Mouse (Mus musculus) midbrain, embryonic 14.5 days (tissue): ENCODE data around the gene Spns3. TPM values are rescaled to one million over a fixed set of nuclear protein-coding genes. Genes with fewer than 3 reads are reported as not detected.

Experiments used
- ATAC-seq: fragments of 200-750 bp; cut with Nextera tagmentation; 2 replicates; pipeline ENCODE4 v1.8.0; 2017; ENCODE audit warnings: moderate number of reproducible peaks, moderate library complexity; ENCODE audit not compliant: low FRiP score, low TSS enrichment
- DNase-seq: peaks from one replicate; pipeline ENCODE4 v3.0.0-alpha.2; 2015
- H3K27ac ChIP-seq: fragments of 300-500 bp; sonication (generic); replicated peaks from 2 replicates; pipeline ENCODE4 v1.5.1; 2014; ENCODE audit warnings: mild to moderate bottlenecking, low read depth, low read length, moderate library complexity
- H3K27me3 ChIP-seq: fragments of 300-500 bp; sonication (generic); 2 replicates; pipeline ENCODE4 v1.6.1; 2014; ENCODE audit warnings: low read length, control low read depth, mixed read lengths; ENCODE audit not compliant: control insufficient read depth, insufficient read depth
- H3K36me3 ChIP-seq: fragments of 300-500 bp; sonication (generic); 2 replicates; pipeline ENCODE4 v1.6.1; 2014; ENCODE audit warnings: low read length, control low read depth; ENCODE audit not compliant: control insufficient read depth, insufficient read depth
- H3K4me1 ChIP-seq: fragments of 300-500 bp; sonication (generic); 2 replicates; pipeline ENCODE4 v1.6.1; 2014; ENCODE audit warnings: mild to moderate bottlenecking, antibody characterized with exemption, low read length, control low read depth; ENCODE audit not compliant: control insufficient read depth, insufficient read depth
- H3K4me2 ChIP-seq: fragments of 300-500 bp; sonication (generic); 2 replicates; pipeline ENCODE4 v1.6.1; 2014; ENCODE audit warnings: mild to moderate bottlenecking, low read length, moderate library complexity
- H3K4me3 ChIP-seq: fragments of 300-500 bp; sonication (generic); replicated peaks from 2 replicates; pipeline ENCODE4 v1.5.1; 2014; ENCODE audit warnings: low read depth, low read length
- H3K9ac ChIP-seq: fragments of 300-500 bp; sonication (generic); replicated peaks from 2 replicates; pipeline ENCODE4 v1.6.1; 2014; ENCODE audit warnings: mild to moderate bottlenecking, low read length, moderate library complexity
- H3K9me3 ChIP-seq: fragments of 300-500 bp; sonication (generic); 2 replicates; pipeline ENCODE4 v1.6.1; 2016; ENCODE audit warnings: low read length, control low read depth, mixed read lengths; ENCODE audit not compliant: control insufficient read depth
- WGBS: fragments of 180-500 bp; shearing (Covaris S2); extraction: QIAGEN DNeasy Blood & Tissue Kit; methylation state at CpG from one replicate; pipeline ENCODE4 v1.1.7; 2014; 5-methylcytosine and 5-hydroxymethylcytosine counted together
- polyA plus RNA-seq: library from polyadenylated mRNA; unstranded; fragments of >200 nt; fragmentation: Nextera tagmentation; extraction: Ambion mirVana; gene quantifications from 2 replicates; pipeline ENCODE4 v1.2.1, GENCODE M21; 2014

Gene Spns3
- polyA plus RNA-seq, 1 experiment from 2014 or later, result not detected

DNA sequence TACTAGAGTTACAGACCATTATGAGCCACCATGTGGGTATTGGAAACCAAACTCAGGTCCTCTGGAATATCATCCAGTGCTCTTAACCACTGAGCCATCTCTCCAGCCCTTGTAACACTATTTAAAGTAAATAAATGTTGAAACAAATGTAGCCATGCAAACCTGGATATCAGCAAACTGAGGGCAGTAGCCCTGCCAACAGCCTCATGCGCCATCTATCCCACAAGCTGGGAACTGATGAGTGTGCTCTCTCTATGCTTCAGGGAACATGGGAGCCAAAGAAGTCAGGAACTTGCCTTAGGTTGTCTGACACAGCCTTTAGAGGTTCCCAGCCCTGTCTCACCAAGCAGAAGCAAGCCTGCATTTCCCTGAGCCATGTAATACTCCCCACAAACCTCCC, 18.7 kb downstream of the Spns3 start:
- H3K27ac ChIP-seq, result no peak overlapping the region
- H3K4me3 ChIP-seq, result no peak overlapping the region
- H3K36me3 ChIP-seq, result no peaks in the 10 kb centered on the region
- DNase-seq, result no peak
- H3K9me3 ChIP-seq, result no peaks in the 10 kb centered on the region
- no peaks in the 10 kb centered on the region for H3K27me3 ChIP-seq
- ATAC-seq, result no peak
- no peaks in the 10 kb centered on the region for H3K4me1 ChIP-seq
- 79% methylated on average over 1 of the region's 1 CpGs for WGBS
- no peak overlapping the region for H3K9ac ChIP-seq
- H3K4me2 ChIP-seq, result no peak overlapping the region

DNA sequence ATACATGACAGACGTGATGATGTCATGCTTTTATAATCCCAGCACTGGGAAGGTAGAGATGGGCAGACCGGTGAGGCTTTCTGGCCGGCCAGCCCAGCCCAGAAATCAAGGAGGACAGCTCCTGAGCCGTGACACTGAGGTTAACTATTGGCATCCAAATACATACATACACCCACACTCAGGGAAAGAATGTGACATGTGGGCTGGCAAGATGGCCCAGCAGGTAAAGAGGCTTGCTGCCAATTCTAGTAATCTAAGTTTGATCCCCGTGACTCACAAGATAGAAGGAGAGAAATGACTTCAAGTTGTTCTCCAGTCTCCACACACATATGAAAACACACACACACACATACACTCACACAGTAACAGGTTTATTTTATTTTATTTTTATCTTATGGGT, 19.2 kb downstream of the Spns3 start:
- 78% methylated on average over 5 of the region's 5 CpGs for WGBS

DNA sequence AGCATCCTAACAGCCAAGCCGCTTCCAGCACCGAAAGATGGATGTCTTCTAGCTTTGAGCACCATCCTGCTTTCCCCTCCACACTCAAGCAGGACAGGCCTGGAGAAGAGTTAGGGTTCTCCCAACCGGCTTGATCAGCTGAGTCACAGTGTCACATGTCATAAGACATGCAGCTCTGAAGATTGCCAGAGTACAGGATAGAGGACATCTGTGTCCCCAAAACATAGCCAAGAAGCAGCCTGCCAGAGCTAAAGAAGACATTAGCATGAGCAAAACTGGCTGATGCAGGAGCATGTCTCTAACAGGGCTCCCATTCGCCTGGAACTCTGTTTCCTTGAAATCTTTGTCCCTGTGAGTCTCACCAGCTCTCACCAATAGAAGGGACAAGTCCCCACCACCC, 24.1 kb downstream of the Spns3 start:
- Histone ChIP-seq H3K27ac (no peak overlapping the region), H3K36me3 (no peaks in the 10 kb centered on the region), H3K4me1 (no peaks in the 10 kb centered on the region), H3K9ac (no peak overlapping the region), H3K4me2 (no peak overlapping the region), H3K9me3 (no peaks in the 10 kb centered on the region), H3K4me3 (no peak overlapping the region), H3K27me3 (no peaks in the 10 kb centered on the region)
- WGBS, result 93% methylated on average over 4 of the region's 4 CpGs
- no peak for DNase-seq
- no peak for ATAC-seq

More for the DNA sequence above, 19.2 kb downstream of the Spns3 start:
- Histone ChIP-seq H3K4me2 (no peak overlapping the region), H3K27me3 (no peaks in the 10 kb centered on the region), H3K4me1 (no peaks in the 10 kb centered on the region), H3K27ac (no peak overlapping the region), H3K36me3 (no peaks in the 10 kb centered on the region), H3K9ac (no peak overlapping the region), H3K9me3 (no peaks in the 10 kb centered on the region), H3K4me3 (no peak overlapping the region)
- DNase-seq (no peak), ATAC-seq (no peak)

DNA sequence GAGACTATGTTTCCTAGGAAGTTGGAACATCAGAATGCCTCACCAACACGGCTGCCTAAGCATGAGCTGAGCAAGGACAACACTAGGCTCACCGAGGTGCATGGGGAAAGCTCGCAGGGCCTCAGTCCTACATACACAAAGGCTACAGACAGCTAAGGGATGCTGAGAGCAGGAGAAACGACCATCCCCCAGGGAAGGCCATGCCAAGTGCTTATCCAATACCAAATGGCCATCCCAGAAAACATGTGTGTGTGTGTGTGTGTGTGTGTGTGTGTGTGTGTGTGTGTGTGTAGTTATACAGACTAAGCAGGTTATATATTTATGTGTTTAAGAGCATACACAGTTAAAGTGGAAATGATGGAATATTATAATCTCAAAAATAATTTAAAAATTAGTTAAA, 26.6 kb downstream of the Spns3 start:
- no peak overlapping the region for H3K4me2 ChIP-seq
- H3K27me3 ChIP-seq, result no peaks in the 10 kb centered on the region
- H3K36me3 ChIP-seq, result no peaks in the 10 kb centered on the region
- WGBS, result 59% methylated on average over 4 of the region's 4 CpGs
- no peaks in the 10 kb centered on the region for H3K9me3 ChIP-seq
- H3K4me1 ChIP-seq, result no peaks in the 10 kb centered on the region
- DNase-seq (no peak), ATAC-seq (no peak)
- H3K9ac ChIP-seq, result no peak overlapping the region
- no peak overlapping the region for H3K27ac ChIP-seq
- H3K4me3 ChIP-seq, result no peak overlapping the region

DNA sequence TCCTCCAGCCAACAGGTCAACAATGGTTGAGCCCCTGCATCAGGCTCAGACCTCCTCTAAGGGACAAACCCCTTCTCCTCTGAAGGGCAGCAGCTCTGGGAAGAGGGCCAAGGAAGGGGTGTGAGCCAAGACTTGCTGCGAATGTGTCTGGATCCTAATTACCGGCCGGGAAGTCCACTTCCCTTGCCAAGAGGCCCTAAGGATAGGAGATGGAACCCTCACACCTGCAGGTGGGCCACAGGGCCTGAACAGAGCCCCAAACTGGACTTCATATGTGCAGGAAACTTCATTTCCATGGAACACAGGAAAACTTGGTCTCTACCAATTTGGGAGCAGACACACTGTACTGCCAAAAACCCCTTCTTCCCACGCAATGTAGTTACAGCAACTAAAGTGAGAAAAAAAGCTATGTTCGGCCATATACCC, 27.7 kb downstream of the Spns3 start:
- no peak overlapping the region for H3K27ac ChIP-seq
- H3K4me2 ChIP-seq, result no peak overlapping the region
- ATAC-seq (no peak), DNase-seq (peak; percentile 38)
- H3K4me1 ChIP-seq, result no peaks in the 10 kb centered on the region
- H3K9ac ChIP-seq, result no peak overlapping the region
- no peaks in the 10 kb centered on the region for H3K27me3 ChIP-seq
- 86% methylated on average over 5 of the region's 5 CpGs for WGBS
- no peak overlapping the region for H3K4me3 ChIP-seq
- H3K36me3 ChIP-seq, result no peaks in the 10 kb centered on the region
- H3K9me3 ChIP-seq, result no peaks in the 10 kb centered on the region

DNA sequence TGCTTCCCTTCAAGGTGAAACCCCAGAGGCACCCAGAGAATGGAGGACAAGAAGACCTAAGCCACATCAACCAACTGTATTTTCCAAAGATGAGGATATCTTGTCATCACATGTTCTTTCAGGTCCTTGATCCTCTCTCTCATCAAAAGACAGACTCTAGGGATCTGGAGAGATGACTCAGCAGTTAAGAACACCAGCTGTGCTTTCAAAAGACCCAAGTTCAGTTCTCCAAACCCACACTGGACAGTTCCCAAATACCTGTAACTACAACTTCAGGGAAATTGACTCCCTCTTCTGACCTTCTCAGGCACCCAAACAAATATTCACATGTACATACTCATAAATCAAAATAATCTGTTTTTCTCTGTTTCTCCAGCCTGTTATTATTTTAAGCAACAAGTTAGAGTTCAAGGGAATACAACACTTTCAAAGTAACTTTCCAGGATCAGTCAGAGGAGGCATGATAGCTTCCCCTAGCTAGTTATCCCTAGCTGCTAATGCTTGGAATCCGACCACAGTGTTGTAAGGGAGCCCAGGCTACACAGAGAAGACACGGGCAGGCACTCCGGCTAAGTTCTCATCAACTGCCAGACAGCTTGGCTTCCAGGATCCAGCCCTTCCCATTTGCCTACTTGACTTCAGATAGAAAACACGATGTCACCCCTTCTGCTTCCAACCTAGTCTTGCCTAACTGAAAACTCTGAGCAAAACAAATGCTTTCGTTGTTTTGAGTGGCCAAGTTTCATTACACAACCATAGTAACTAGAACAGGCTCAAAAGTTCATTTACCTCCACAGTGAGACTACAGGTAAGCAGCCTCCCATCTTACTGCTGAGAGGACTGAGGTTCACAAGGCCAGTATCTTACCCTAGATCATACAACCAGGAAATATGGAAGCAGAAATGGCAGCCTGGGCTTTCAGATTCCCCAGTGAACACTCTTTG, 28.4 kb downstream of the Spns3 start:
- H3K27me3 ChIP-seq, result no peaks in the 10 kb centered on the region
- DNase-seq (no peak), ATAC-seq (no peak)
- no peaks in the 10 kb centered on the region for H3K4me1 ChIP-seq
- no peak overlapping the region for H3K4me3 ChIP-seq
- WGBS, result 79% methylated on average over 5 of the region's 5 CpGs
- H3K36me3 ChIP-seq, result no peaks in the 10 kb centered on the region
- no peak overlapping the region for H3K27ac ChIP-seq
- no peak overlapping the region for H3K9ac ChIP-seq
- H3K4me2 ChIP-seq, result no peak overlapping the region
- H3K9me3 ChIP-seq, result no peaks in the 10 kb centered on the region

DNA sequence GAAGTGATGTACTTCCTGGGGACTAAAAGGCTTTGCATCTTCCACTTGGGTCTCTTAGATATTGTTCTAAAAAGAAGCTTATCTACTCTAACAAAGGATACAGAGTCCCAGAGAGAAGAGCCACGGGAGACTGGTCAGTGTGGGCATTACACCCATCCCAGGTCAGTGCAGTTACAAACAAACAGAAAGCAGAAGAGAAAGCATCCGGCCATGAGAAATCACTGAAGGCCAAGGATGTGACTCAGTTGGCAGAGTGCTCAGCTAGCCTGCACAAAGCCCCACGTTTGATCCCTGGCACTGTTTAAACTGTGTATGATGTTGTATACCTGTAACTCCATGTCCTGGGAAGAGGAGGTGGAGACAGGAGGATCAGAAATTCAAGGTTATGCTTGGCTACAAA, 30.4 kb downstream of the Spns3 start:
- Histone ChIP-seq H3K36me3 (no peaks in the 10 kb centered on the region), H3K9ac (no peak overlapping the region), H3K4me2 (no peak overlapping the region), H3K27me3 (no peaks in the 10 kb centered on the region), H3K4me3 (no peak overlapping the region), H3K4me1 (no peaks in the 10 kb centered on the region), H3K27ac (no peak overlapping the region), H3K9me3 (no peaks in the 10 kb centered on the region)
- ATAC-seq (no peak), DNase-seq (no peak)
- 66% methylated on average over 3 of the region's 3 CpGs for WGBS

DNA sequence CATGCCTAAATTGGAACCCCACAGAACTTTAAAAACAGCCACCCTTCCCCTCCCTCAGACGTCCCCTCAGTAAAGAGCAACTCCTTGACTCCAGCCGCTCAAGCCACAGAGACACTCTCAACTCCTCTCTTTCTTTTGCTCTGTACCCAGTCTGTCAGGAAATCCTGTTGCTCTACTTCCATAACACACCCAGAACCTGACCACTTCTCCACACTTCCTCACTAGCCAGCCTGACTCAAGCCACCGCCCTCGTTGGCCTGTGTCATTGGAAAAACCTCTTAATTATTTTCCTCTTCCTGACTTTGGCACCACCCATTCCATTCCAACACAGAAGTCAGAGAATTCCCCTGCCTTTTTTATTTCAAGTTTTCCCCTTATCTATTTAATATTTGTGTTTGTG, 31.1 kb downstream of the Spns3 start:
- Histone ChIP-seq H3K4me1 (no peaks in the 10 kb centered on the region), H3K4me3 (no peak overlapping the region), H3K9ac (no peak overlapping the region), H3K27me3 (no peaks in the 10 kb centered on the region), H3K27ac (no peak overlapping the region), H3K36me3 (no peaks in the 10 kb centered on the region), H3K9me3 (no peaks in the 10 kb centered on the region), H3K4me2 (no peak overlapping the region)
- ATAC-seq, result no peak
- DNase-seq, result no peak
- WGBS, result 83% methylated on average over 4 of the region's 4 CpGs

DNA sequence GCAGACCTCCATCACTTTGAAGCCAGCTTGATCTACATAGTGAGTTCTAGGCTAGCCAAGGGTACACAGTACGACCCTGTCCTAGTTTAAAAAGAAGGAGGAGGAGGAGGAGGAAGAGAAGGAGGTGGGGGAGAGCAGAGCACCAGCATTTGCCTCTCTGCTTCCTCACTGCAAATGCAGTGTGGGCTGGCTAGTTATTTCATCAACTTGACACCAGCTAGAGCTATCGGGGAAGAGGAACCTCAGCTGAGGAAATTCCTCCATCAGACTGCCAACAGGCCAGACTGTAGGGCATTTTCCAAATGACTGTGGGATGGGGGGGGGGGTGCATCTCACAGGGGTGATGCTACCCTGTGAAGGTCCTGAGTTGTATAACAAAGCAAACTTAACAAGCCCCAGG, 31.9 kb downstream of the Spns3 start:
- no peak overlapping the region for H3K27ac ChIP-seq
- no peaks in the 10 kb centered on the region for H3K4me1 ChIP-seq
- H3K4me3 ChIP-seq, result no peak overlapping the region
- 67% methylated on average over 2 of the region's 2 CpGs for WGBS
- H3K27me3 ChIP-seq, result no peaks in the 10 kb centered on the region
- DNase-seq (no peak), ATAC-seq (no peak)
- no peak overlapping the region for H3K4me2 ChIP-seq
- H3K9me3 ChIP-seq, result no peaks in the 10 kb centered on the region
- H3K36me3 ChIP-seq, result no peaks in the 10 kb centered on the region
- H3K9ac ChIP-seq, result no peak overlapping the region
